Mouse (Mus musculus) forebrain, embryonic 12.5 days (tissue): ENCODE measurements at regions not wholly inside any gene's neighbourhood (a gene's known extent, or its start where the extent isn't known, plus 50 kb on each side); places are given as distances from the start of the nearest gene placed in this dataset.

ENCODE experiments used
- ATAC-seq: fragments of 200-750 bp; cut with Nextera tagmentation; 2 replicates; pipeline ENCODE4 v1.8.0; 2017; ENCODE audit warnings: moderate TSS enrichment; ENCODE audit not compliant: low FRiP score
- H3K27ac ChIP-seq: fragments of 300-500 bp; sonication (generic); 2 replicates; pipeline ENCODE4 v1.5.1; 2016; ENCODE audit warnings: mild to moderate bottlenecking
- H3K27me3 ChIP-seq: fragments of 300-500 bp; sonication (generic); 2 replicates; pipeline ENCODE4 v1.6.1; 2016; ENCODE audit warnings: mild to moderate bottlenecking
- H3K36me3 ChIP-seq: fragments of 300-500 bp; sonication (generic); replicated peaks from 2 replicates; pipeline ENCODE4 v1.6.1; 2016; ENCODE audit warnings: mild to moderate bottlenecking
- H3K4me1 ChIP-seq: fragments of 300-500 bp; sonication (generic); 2 replicates; pipeline ENCODE4 v1.6.1; 2016
- H3K4me2 ChIP-seq: fragments of 300-500 bp; sonication (generic); 2 replicates; pipeline ENCODE4 v1.6.1; 2016; ENCODE audit warnings: mild to moderate bottlenecking, moderate library complexity
- H3K4me3 ChIP-seq: fragments of 300-500 bp; sonication (generic); replicated peaks from 2 replicates; pipeline ENCODE4 v1.5.1; 2016; ENCODE audit warnings: mild to moderate bottlenecking
- H3K9ac ChIP-seq: fragments of 300-500 bp; sonication (generic); 2 replicates; pipeline ENCODE4 v1.6.1; 2016; ENCODE audit warnings: mild to moderate bottlenecking
- H3K9me3 ChIP-seq: fragments of 300-500 bp; sonication (generic); 2 replicates; pipeline ENCODE4 v1.6.1; 2016
- WGBS: fragments of 180-500 bp; shearing (Covaris S2); methylation state at CpG from one replicate; pipeline ENCODE4 v1.1.7; 2016; 5-methylcytosine and 5-hydroxymethylcytosine counted together

DNA sequence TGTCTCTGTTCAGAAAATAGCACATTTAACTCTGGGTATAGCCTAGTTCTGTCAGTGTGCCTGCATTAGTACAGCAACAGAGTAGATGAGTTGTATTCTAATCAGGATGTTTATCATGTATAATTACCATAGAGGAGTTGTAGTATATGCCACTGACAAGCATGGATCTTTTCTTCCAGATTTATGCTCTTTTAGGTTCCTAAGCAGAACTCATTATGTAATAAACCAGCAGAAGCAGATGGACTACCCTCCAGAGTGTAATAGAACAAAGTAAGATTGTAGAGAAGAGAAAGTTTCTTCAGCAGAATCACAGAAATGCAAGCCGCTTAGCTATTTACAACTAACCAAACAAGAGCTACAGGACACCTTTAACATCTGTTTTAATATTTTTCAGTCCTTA lies 517.2 kb upstream of the Epha5 start:
- 95% methylated on average over 1 of the region's 1 CpGs for WGBS

DNA sequence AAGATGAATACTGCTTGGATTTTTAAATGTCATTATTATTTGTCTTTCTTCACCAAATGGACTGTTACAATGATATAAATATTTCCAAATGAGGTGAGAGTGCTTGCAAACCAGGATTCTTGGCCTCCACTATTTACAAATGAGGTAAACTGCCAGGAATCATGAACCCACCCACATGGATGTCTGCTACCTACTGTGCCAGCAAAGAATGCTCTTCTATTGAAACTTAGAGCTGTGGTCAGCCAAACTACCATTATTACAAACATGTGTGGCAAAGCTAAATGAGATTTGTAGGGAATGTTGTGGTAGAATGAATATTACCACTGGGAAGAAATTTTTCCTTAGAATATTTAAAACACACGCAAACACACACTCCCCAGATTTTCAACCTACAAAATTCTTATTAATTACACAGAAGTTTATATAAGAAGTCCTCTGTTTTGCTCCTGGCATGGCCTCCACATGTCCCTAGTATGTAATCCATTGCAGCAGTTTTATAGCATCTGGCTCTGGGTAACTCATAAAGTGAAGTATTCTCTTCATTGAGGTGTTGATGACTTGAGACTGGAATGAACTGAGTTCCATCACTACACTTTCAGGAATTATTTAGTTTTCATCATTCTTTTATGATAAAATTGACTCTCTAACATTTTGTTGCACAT lies 500.6 kb upstream of the Epha5 start:
- H3K4me3 ChIP-seq: no peak overlapping the region
- H3K9me3 ChIP-seq: no peaks in the 10 kb centered on the region
- ATAC-seq: no peak
- H3K27me3 ChIP-seq: no peaks in the 10 kb centered on the region
- no peak overlapping the region for H3K27ac ChIP-seq
- H3K4me2 ChIP-seq: no peak overlapping the region
- no peak overlapping the region for H3K9ac ChIP-seq
- H3K4me1 ChIP-seq: no peaks in the 10 kb centered on the region
- WGBS: 93% methylated on average over 1 of the region's 1 CpGs
- no peaks in the 10 kb centered on the region for H3K36me3 ChIP-seq

More for the DNA sequence above, 517.2 kb upstream of the Epha5 start:
- no peak overlapping the region for H3K4me3 ChIP-seq
- H3K27ac ChIP-seq: no peak overlapping the region
- ATAC-seq: no peak
- H3K9ac ChIP-seq: no peak overlapping the region
- no peak overlapping the region for H3K4me2 ChIP-seq
- no peaks in the 10 kb centered on the region for H3K4me1 ChIP-seq
- H3K9me3 ChIP-seq: no peaks in the 10 kb centered on the region
- no peaks in the 10 kb centered on the region for H3K27me3 ChIP-seq
- H3K36me3 ChIP-seq: no peaks in the 10 kb centered on the region

GRCm38 (mm10) chr5:84901669-84902068 lies 484.5 kb upstream of the Epha5 start:
- ATAC-seq: no peak
- Histone ChIP-seq H3K27ac (no peak overlapping the region), H3K27me3 (no peaks in the 10 kb centered on the region), H3K9me3 (no peaks in the 10 kb centered on the region), H3K4me3 (no peak overlapping the region), H3K4me1 (no peaks in the 10 kb centered on the region), H3K9ac (no peak overlapping the region), H3K36me3 (no peaks in the 10 kb centered on the region), H3K4me2 (no peak overlapping the region)
- 34% methylated on average over 4 of the region's 4 CpGs for WGBS

DNA sequence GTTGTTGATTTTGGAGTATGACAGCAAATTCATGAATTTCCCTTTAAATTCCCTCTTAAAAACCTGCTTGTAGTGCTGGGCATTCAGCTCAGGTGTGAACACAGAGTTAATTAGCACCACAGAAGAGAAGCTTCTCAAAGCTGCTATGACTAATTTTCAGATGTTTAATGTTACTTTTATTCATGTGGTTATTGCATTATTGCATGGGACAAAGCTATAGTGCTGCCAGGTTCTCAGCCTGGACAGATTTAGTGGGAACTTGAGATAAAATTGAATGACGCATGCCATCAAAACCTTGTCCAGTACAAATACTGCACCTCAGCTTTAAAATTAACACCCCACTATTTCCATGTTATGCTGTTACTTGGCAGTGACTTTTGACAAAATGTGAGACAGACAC lies 480.4 kb upstream of the Epha5 start:
- Histone ChIP-seq H3K4me2 (no peak overlapping the region), H3K27ac (no peak overlapping the region), H3K4me1 (no peaks in the 10 kb centered on the region), H3K36me3 (no peaks in the 10 kb centered on the region), H3K27me3 (no peaks in the 10 kb centered on the region), H3K4me3 (no peak overlapping the region), H3K9me3 (no peaks in the 10 kb centered on the region), H3K9ac (no peak overlapping the region)
- WGBS: 84% methylated on average over 1 of the region's 1 CpGs
- no peak for ATAC-seq

GRCm38 (mm10) chr5:84853622-84854021 lies 436.4 kb upstream of the Epha5 start:
- H3K9me3 ChIP-seq: no peaks in the 10 kb centered on the region
- peak; percentile 37; the same call in 1 of the 2 replicates for ATAC-seq
- no peak overlapping the region for H3K9ac ChIP-seq
- H3K4me1 ChIP-seq: peaks cover 7% of the 10 kb centered on the region
- no peaks in the 10 kb centered on the region for H3K27me3 ChIP-seq
- no peak overlapping the region for H3K4me2 ChIP-seq
- 83% methylated on average over 1 of the region's 1 CpGs for WGBS
- H3K27ac ChIP-seq: no peak overlapping the region
- no peak overlapping the region for H3K4me3 ChIP-seq
- H3K36me3 ChIP-seq: no peaks in the 10 kb centered on the region

DNA sequence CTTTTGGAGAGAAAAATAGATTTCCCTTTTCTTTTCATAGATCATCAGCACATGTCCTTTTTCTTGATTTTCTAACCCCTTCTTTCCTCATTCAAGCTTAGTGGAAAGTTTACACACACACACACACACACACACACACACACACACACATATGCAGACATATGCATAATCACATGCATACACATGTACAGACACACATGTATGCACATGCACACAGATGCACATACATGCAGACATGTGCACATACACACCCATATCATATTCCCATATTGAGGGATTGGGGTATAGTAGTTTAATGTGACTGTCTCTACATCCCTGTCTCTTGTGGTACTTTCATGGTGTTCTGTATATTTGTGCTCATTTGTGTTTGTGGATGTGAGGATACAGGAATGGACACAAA lies 432.0 kb upstream of the Epha5 start:
- peak overlapping the region; percentile 86 for H3K27ac ChIP-seq
- H3K9me3 ChIP-seq: no peaks in the 10 kb centered on the region
- H3K4me1 ChIP-seq: peaks cover 9% of the 10 kb centered on the region
- H3K9ac ChIP-seq: no peak overlapping the region
- H3K27me3 ChIP-seq: no peaks in the 10 kb centered on the region
- no peaks in the 10 kb centered on the region for H3K36me3 ChIP-seq
- no peak overlapping the region for H3K4me3 ChIP-seq
- peak; percentile 31; the same call in 1 of the 2 replicates for ATAC-seq
- H3K4me2 ChIP-seq: no peak overlapping the region

DNA sequence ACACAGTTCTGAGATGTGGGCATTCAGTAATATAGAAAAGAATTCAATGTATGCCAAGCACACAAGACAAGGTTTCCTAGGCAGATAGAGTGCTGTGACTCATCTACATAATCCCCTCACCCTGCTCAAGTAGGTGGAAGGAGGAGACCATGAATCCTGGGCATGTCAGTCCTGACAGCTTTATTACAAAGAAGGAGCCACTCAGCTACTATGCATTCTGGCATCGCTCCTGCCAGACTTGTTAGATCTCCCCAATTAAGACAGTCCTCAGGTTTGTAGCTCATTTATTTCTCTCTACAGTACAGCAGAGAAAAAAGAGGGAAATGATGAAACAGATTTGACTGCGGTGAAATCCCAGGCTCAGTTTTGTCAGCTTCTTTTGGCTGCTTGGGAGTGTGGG lies 431.6 kb upstream of the Epha5 start:
- Histone ChIP-seq H3K9ac (no peak overlapping the region), H3K9me3 (no peaks in the 10 kb centered on the region), H3K27ac (peak overlapping the region; percentile 86), H3K36me3 (no peaks in the 10 kb centered on the region), H3K27me3 (no peaks in the 10 kb centered on the region), H3K4me3 (no peak overlapping the region), H3K4me2 (no peak overlapping the region), H3K4me1 (peaks cover 9% of the 10 kb centered on the region)
- WGBS: 15% methylated on average over 2 of the region's 2 CpGs
- peak; percentile 93 for ATAC-seq

DNA sequence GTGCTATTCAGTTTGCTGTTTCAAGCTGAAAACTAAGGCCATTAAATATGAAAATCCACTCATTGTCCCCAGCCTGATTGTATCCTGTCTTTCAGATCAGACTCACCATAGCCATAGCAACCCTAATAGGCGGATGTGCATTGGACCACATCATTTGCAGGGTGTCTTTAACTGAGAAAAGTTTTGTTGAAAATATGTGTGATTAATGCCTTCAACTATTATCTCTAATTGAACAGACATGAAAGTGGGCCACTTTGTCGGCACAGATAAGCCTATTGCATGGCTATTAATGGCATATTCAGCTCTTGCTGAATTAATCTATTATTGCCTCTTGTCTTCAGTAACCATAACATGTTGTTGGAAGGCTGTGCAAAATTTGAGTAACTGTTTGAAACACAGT lies 394.3 kb upstream of the Epha5 start:
- WGBS: 18% methylated on average over 2 of the region's 2 CpGs
- peak; percentile 93 for ATAC-seq
- H3K4me2 ChIP-seq: no peak overlapping the region; the same call in 1 of the 2 replicates
- no peaks in the 10 kb centered on the region for H3K27me3 ChIP-seq
- no peak overlapping the region for H3K27ac ChIP-seq
- H3K9ac ChIP-seq: no peak overlapping the region
- peaks cover 6% of the 10 kb centered on the region; the same call in 1 of the 2 replicates for H3K4me1 ChIP-seq
- H3K36me3 ChIP-seq: no peaks in the 10 kb centered on the region
- no peak overlapping the region for H3K4me3 ChIP-seq
- no peaks in the 10 kb centered on the region for H3K9me3 ChIP-seq

DNA sequence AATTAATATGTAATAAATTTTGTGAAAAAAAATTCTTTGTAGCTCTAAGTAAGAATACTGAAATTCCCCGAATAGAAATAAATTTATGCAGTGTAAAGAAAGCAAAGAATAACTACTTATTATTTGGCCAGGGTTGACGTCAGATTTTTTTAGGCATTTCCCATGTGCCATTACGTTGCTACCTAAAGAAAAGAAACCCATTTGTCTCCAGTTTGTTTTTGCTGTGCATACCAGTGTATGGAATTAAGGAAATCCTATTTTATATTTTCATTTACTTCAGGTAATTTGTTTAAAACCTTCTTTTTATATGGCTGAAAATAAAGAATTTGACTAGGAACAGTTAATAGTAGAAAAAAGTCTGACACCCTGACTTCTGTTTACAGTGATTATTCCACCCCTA lies 393.7 kb upstream of the Epha5 start:
- Histone ChIP-seq H3K9ac (no peak overlapping the region), H3K27ac (no peak overlapping the region), H3K4me1 (peaks cover 6% of the 10 kb centered on the region; the same call in 1 of the 2 replicates), H3K9me3 (no peaks in the 10 kb centered on the region), H3K4me2 (no peak overlapping the region), H3K27me3 (no peaks in the 10 kb centered on the region), H3K36me3 (no peaks in the 10 kb centered on the region), H3K4me3 (no peak overlapping the region)
- peak; percentile 34 for ATAC-seq
- 22% methylated on average over 3 of the region's 3 CpGs for WGBS

DNA sequence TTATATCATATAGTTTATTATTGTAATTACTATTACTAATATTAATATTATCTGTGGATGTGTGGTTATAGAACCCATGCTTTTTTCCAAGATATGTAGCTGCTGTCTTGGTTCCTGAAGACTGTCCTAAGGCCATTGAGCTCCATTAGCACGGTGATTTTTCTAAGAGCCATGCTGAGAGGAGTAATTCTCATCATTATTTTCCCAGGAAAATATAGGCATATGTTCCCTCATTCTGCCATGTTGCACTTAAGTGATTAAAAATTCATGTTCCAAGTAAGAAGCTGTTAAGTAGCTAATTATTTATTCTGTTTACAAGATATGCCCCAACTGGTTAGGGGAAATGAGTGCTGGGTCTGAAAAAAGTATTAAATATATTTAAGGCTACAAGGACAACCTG lies 345.4 kb upstream of the Epha5 start:
- ATAC-seq: no peak
- H3K27me3 ChIP-seq: no peaks in the 10 kb centered on the region
- H3K4me1 ChIP-seq: no peaks in the 10 kb centered on the region
- no peaks in the 10 kb centered on the region for H3K9me3 ChIP-seq
- no peak overlapping the region for H3K4me2 ChIP-seq
- WGBS: 78% methylated on average over 1 of the region's 1 CpGs
- H3K27ac ChIP-seq: no peak overlapping the region
- no peaks in the 10 kb centered on the region for H3K36me3 ChIP-seq
- H3K4me3 ChIP-seq: no peak overlapping the region
- H3K9ac ChIP-seq: no peak overlapping the region

DNA sequence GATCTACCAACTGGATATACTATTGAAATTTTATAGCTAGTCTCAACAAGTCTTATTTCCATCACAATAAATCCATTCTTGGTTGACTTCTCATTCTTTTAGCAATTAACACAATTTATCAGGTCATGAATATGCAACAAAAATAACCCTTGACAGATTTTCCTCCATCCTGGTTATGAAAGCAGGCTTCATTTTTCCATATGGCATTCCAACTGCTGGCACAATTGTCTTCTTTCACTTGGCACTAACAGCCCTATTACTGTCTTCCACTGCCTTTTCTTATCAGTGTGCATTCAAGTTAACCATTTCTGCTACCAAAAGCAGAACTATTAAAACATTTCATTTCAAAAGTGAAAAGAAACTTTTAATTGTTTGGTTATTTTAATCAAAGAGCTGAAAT lies 334.9 kb upstream of the Epha5 start:
- Histone ChIP-seq H3K9me3 (no peaks in the 10 kb centered on the region), H3K27me3 (no peaks in the 10 kb centered on the region), H3K36me3 (no peaks in the 10 kb centered on the region), H3K4me1 (no peaks in the 10 kb centered on the region), H3K4me2 (no peak overlapping the region), H3K4me3 (no peak overlapping the region), H3K27ac (no peak overlapping the region), H3K9ac (no peak overlapping the region)
- ATAC-seq: no peak

DNA sequence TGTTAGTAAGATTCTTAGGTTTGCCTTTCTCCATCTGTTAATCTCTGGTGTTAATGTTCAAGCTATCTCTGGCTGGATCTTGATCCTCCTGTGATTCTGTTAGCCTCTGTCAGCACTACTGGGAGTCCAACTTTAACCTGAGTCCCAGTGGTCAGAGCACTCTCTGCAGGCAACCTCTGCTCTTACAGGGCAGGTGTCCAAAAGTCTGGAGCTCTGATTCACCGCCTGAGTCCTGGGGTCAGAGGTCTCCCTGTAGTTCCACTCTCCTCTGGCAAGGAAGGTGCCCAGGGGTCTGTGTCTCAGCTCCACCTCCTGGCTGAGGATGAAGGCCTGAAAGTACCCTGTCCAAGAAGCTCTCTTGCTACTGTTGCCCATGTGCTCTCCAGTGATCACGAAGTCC lies 288.3 kb upstream of the Epha5 start:
- Histone ChIP-seq H3K4me3 (no peak overlapping the region), H3K36me3 (no peaks in the 10 kb centered on the region), H3K9ac (no peak overlapping the region), H3K4me2 (no peak overlapping the region), H3K27me3 (no peaks in the 10 kb centered on the region), H3K9me3 (no peaks in the 10 kb centered on the region), H3K27ac (no peak overlapping the region), H3K4me1 (no peaks in the 10 kb centered on the region)
- ATAC-seq: no peak
- WGBS: 86% methylated on average over 2 of the region's 2 CpGs
